Mouse (Mus musculus): ENCODE data around the gene Hmga2. TPM values are rescaled to one million over a fixed set of nuclear protein-coding genes. Genes with fewer than 3 reads are reported as not detected.
A peak's percentile ranks its signal among the peaks of the same experiment; 100 is the strongest.

The Hmga2 gene
- polyA plus RNA-seq (2014; fragmentation: Nextera tagmentation; extraction: Ambion mirVana), result 1.5 and 2.6 TPM in 2 replicates

- no peaks in the 10 kb centered on the region for H3K9me3 ChIP-seq (replicated peaks; ENCODE audit: control insufficient read depth, low read length)
- WGBS, result under 1% methylated on average over 99 of the region's 99 CpGs
- peak within 1 kb of the TSS; percentile 94 for H3K4me2 ChIP-seq (ENCODE audit: low read length)
- no peaks in the 10 kb centered on the region for H3K27me3 ChIP-seq (replicated peaks; ENCODE audit: control insufficient read depth, insufficient read depth, low read length)
- peak within 1 kb of the TSS; percentile 65 for H3K27ac ChIP-seq (ENCODE audit: low read depth, low read length)
- no peaks in the 10 kb centered on the region for H3K36me3 ChIP-seq (ENCODE audit: control insufficient read depth, insufficient read depth, low read length)
- H3K4me1 ChIP-seq (ENCODE audit: control insufficient read depth, insufficient read depth, low read length), result peaks cover 16% of the 10 kb centered on the region
- H3K9ac ChIP-seq (ENCODE audit: low read length), result peak within 1 kb of the TSS; percentile 79
- DNase-seq (ENCODE audit: low spot score) (peak; percentile 66), ATAC-seq (peak; percentile 60)
- H3K4me3 ChIP-seq (ENCODE audit: low read depth, low read length), result peak within 1 kb of the TSS; percentile 61
These were observed at the start of gene Hmga2 for GRCm38 (mm10) chr10:120475601-120476515. Gene Hmga2, minus strand, starts transcription at chr10:120476469.

GRCm38 (mm10) chr10:120522959-120523358 is 46.7 kb upstream of the Hmga2 start:
- H3K36me3 ChIP-seq (ENCODE audit: control insufficient read depth, insufficient read depth, low read length), result no peaks in the 10 kb centered on the region
- H3K27me3 ChIP-seq (replicated peaks; ENCODE audit: control insufficient read depth, insufficient read depth, low read length), result no peaks in the 10 kb centered on the region
- no peaks in the 10 kb centered on the region for H3K4me1 ChIP-seq (ENCODE audit: control insufficient read depth, insufficient read depth, low read length)
- no peak overlapping the region for H3K4me2 ChIP-seq (ENCODE audit: low read length)
- no peak overlapping the region for H3K9ac ChIP-seq (ENCODE audit: low read length)
- no peaks in the 10 kb centered on the region for H3K9me3 ChIP-seq (replicated peaks; ENCODE audit: control insufficient read depth, low read length)
- no peak for ATAC-seq
- no peak overlapping the region for H3K27ac ChIP-seq (ENCODE audit: low read depth, low read length)
- DNase-seq (ENCODE audit: low spot score), result no peak
- 90% methylated on average over 2 of the region's 2 CpGs for WGBS
- no peak overlapping the region for H3K4me3 ChIP-seq (ENCODE audit: low read depth, low read length)

- WGBS, result 67% methylated on average over 9 of the region's 9 CpGs
- no peaks in the 10 kb centered on the region for H3K9me3 ChIP-seq (replicated peaks; ENCODE audit: control insufficient read depth, low read length)
- no peaks in the 10 kb centered on the region for H3K27me3 ChIP-seq (replicated peaks; ENCODE audit: control insufficient read depth, insufficient read depth, low read length)
- no peak overlapping the region for H3K4me3 ChIP-seq (ENCODE audit: low read depth, low read length)
- no peaks in the 10 kb centered on the region for H3K4me1 ChIP-seq (ENCODE audit: control insufficient read depth, insufficient read depth, low read length)
- no peak overlapping the region for H3K9ac ChIP-seq (ENCODE audit: low read length)
- no peaks in the 10 kb centered on the region for H3K36me3 ChIP-seq (ENCODE audit: control insufficient read depth, insufficient read depth, low read length)
- ATAC-seq (no peak), DNase-seq (ENCODE audit: low spot score) (no peak)
- H3K27ac ChIP-seq (ENCODE audit: low read depth, low read length), result no peak overlapping the region
- no peak overlapping the region for H3K4me2 ChIP-seq (ENCODE audit: low read length)
These were observed 45.8 kb upstream of the Hmga2 start for GRCm38 (mm10) chr10:120521912-120522575.

GRCm38 (mm10) chr10:120516311-120516710 is 40.0 kb upstream of the Hmga2 start:
- H3K4me1 ChIP-seq (ENCODE audit: control insufficient read depth, insufficient read depth, low read length), result no peaks in the 10 kb centered on the region
- H3K4me2 ChIP-seq (ENCODE audit: low read length), result no peak overlapping the region
- no peak overlapping the region for H3K4me3 ChIP-seq (ENCODE audit: low read depth, low read length)
- H3K27ac ChIP-seq (ENCODE audit: low read depth, low read length), result no peak overlapping the region
- ATAC-seq, result no peak
- DNase-seq (ENCODE audit: low spot score), result no peak
- WGBS, result 78% methylated on average over 8 of the region's 8 CpGs
- no peaks in the 10 kb centered on the region for H3K27me3 ChIP-seq (replicated peaks; ENCODE audit: control insufficient read depth, insufficient read depth, low read length)
- no peaks in the 10 kb centered on the region for H3K36me3 ChIP-seq (ENCODE audit: control insufficient read depth, insufficient read depth, low read length)
- no peak overlapping the region for H3K9ac ChIP-seq (ENCODE audit: low read length)
- H3K9me3 ChIP-seq (replicated peaks; ENCODE audit: control insufficient read depth, low read length), result no peaks in the 10 kb centered on the region

- 53% methylated on average over 9 of the region's 9 CpGs for WGBS
- Histone ChIP-seq H3K4me2 (ENCODE audit: low read length) (no peak overlapping the region), H3K9me3 (replicated peaks; ENCODE audit: control insufficient read depth, low read length) (no peaks in the 10 kb centered on the region), H3K27ac (ENCODE audit: low read depth, low read length) (no peak overlapping the region), H3K4me1 (ENCODE audit: control insufficient read depth, insufficient read depth, low read length) (no peaks in the 10 kb centered on the region), H3K27me3 (replicated peaks; ENCODE audit: control insufficient read depth, insufficient read depth, low read length) (no peaks in the 10 kb centered on the region), H3K9ac (ENCODE audit: low read length) (no peak overlapping the region), H3K4me3 (ENCODE audit: low read depth, low read length) (no peak overlapping the region), H3K36me3 (ENCODE audit: control insufficient read depth, insufficient read depth, low read length) (no peaks in the 10 kb centered on the region)
- ATAC-seq, result no peak
- no peak for DNase-seq (ENCODE audit: low spot score)
These were observed 37.5 kb upstream of the Hmga2 start for GRCm38 (mm10) chr10:120513721-120514120.

GRCm38 (mm10) chr10:120512946-120513345 is 36.7 kb upstream of the Hmga2 start:
- no peaks in the 10 kb centered on the region for H3K9me3 ChIP-seq (replicated peaks; ENCODE audit: control insufficient read depth, low read length)
- no peaks in the 10 kb centered on the region for H3K4me1 ChIP-seq (ENCODE audit: control insufficient read depth, insufficient read depth, low read length)
- no peak overlapping the region for H3K27ac ChIP-seq (ENCODE audit: low read depth, low read length)
- H3K4me3 ChIP-seq (ENCODE audit: low read depth, low read length), result no peak overlapping the region
- H3K27me3 ChIP-seq (replicated peaks; ENCODE audit: control insufficient read depth, insufficient read depth, low read length), result no peaks in the 10 kb centered on the region
- no peaks in the 10 kb centered on the region for H3K36me3 ChIP-seq (ENCODE audit: control insufficient read depth, insufficient read depth, low read length)
- no peak for DNase-seq (ENCODE audit: low spot score)
- ATAC-seq, result no peak
- no peak overlapping the region for H3K9ac ChIP-seq (ENCODE audit: low read length)
- WGBS, result 41% methylated on average over 4 of the region's 4 CpGs
- no peak overlapping the region for H3K4me2 ChIP-seq (ENCODE audit: low read length)

- H3K27me3 ChIP-seq (replicated peaks; ENCODE audit: control insufficient read depth, insufficient read depth, low read length), result no peaks in the 10 kb centered on the region
- no peak for ATAC-seq
- H3K36me3 ChIP-seq (ENCODE audit: control insufficient read depth, insufficient read depth, low read length), result no peaks in the 10 kb centered on the region
- 93% methylated on average over 8 of the region's 8 CpGs for WGBS
- no peak overlapping the region for H3K4me3 ChIP-seq (ENCODE audit: low read depth, low read length)
- H3K4me1 ChIP-seq (ENCODE audit: control insufficient read depth, insufficient read depth, low read length), result no peaks in the 10 kb centered on the region
- DNase-seq (ENCODE audit: low spot score), result no peak
- no peak overlapping the region for H3K27ac ChIP-seq (ENCODE audit: low read depth, low read length)
- H3K9me3 ChIP-seq (replicated peaks; ENCODE audit: control insufficient read depth, low read length), result no peaks in the 10 kb centered on the region
- no peak overlapping the region for H3K4me2 ChIP-seq (ENCODE audit: low read length)
- no peak overlapping the region for H3K9ac ChIP-seq (ENCODE audit: low read length)
These were observed 35.9 kb upstream of the Hmga2 start for GRCm38 (mm10) chr10:120512121-120512520.

- 89% methylated on average over 5 of the region's 5 CpGs for WGBS
- Histone ChIP-seq H3K36me3 (ENCODE audit: control insufficient read depth, insufficient read depth, low read length) (no peaks in the 10 kb centered on the region), H3K4me2 (ENCODE audit: low read length) (no peak overlapping the region), H3K27ac (ENCODE audit: low read depth, low read length) (no peak overlapping the region), H3K4me3 (ENCODE audit: low read depth, low read length) (no peak overlapping the region), H3K9me3 (replicated peaks; ENCODE audit: control insufficient read depth, low read length) (no peaks in the 10 kb centered on the region), H3K27me3 (replicated peaks; ENCODE audit: control insufficient read depth, insufficient read depth, low read length) (no peaks in the 10 kb centered on the region), H3K9ac (ENCODE audit: low read length) (no peak overlapping the region), H3K4me1 (ENCODE audit: control insufficient read depth, insufficient read depth, low read length) (no peaks in the 10 kb centered on the region)
- DNase-seq (ENCODE audit: low spot score) (no peak), ATAC-seq (no peak)
These were observed 27.7 kb upstream of the Hmga2 start for GRCm38 (mm10) chr10:120503959-120504358.

GRCm38 (mm10) chr10:120500794-120501193 is 24.5 kb upstream of the Hmga2 start:
- Histone ChIP-seq H3K4me3 (ENCODE audit: low read depth, low read length) (no peak overlapping the region), H3K9me3 (replicated peaks; ENCODE audit: control insufficient read depth, low read length) (no peaks in the 10 kb centered on the region), H3K36me3 (ENCODE audit: control insufficient read depth, insufficient read depth, low read length) (no peaks in the 10 kb centered on the region), H3K4me2 (ENCODE audit: low read length) (no peak overlapping the region), H3K4me1 (ENCODE audit: control insufficient read depth, insufficient read depth, low read length) (no peaks in the 10 kb centered on the region), H3K9ac (ENCODE audit: low read length) (no peak overlapping the region), H3K27ac (ENCODE audit: low read depth, low read length) (no peak overlapping the region), H3K27me3 (replicated peaks; ENCODE audit: control insufficient read depth, insufficient read depth, low read length) (no peaks in the 10 kb centered on the region)
- no peak for ATAC-seq
- peak; percentile 10 for DNase-seq (ENCODE audit: low spot score)
- WGBS, result 63% methylated on average over 9 of the region's 9 CpGs

Data from forebrain, embryonic 14.5 days (tissue).